In the genomic region with DNA sequence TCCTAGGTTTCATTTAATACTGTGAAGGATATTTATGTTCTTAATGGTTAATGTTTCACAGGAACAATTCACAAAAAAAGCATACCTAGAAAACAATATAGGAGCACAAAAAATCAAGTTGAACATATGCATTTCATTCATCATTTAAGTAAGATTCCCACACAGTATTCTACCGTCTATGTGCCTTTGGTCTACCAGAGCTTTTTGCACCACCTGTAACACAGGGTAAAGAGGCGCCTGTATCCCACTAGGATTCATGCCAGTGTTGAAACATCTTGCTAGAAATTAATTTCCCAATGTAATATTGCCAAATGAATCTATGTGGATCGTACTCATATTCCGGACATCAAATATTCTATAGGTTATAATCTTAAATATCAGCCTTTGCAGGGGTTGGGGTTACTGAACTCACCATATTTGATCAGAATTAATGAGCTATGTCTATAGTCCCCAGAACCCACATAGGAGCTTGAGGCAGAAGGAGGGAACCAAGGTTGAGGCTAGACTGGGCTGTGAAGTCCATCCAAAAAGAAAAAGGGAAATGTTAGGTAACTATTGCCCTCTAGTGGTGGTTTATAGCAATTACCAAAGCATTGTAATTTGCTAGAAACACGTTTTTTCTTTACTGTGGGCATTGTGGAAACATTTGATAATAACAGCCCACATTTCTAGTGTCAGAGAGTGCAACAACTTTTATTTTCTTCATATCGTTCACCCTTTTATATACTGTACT, we compare ENCODE assay signal across 8 mouse cellular contexts.
A peak's percentile ranks its signal among the peaks of the same experiment; 100 is the strongest.
DNase-seq lines count a peak whose midpoint lies in the region; ATAC-seq and TF ChIP-seq lines count a peak whose summit lies in the region.

No protein-coding gene starts in this region.

- H3K9ac ChIP-seq in heart, adult 2 months (ENCODE audit: low read depth, low read length) = no peak overlapping the region
- H3K9ac ChIP-seq in forebrain, embryonic 14.5 days (ENCODE audit: low read length) = no peak overlapping the region
- no peak overlapping the region for H3K9ac ChIP-seq in neural tube, embryonic 12.5 days

- no peak for DNase-seq in heart, adult 2 months
- no peak for DNase-seq in heart, embryonic 10.5 days (ENCODE audit: low spot score)
- DNase-seq in spleen, adult 2 months (ENCODE audit: low read depth in 1 of 2, low spot score in 2 of 2) = no peak
- DNase-seq in spleen, adult 18-20 months = no peak
- peak; percentile 80 for DNase-seq in forebrain, embryonic 14.5 days (ENCODE audit: low spot score)
- no peak for DNase-seq in urinary bladder, adult 2 months (ENCODE audit: low spot score)

- H3K9me3 ChIP-seq in heart, embryonic 10.5 days = no peaks in the 10 kb centered on the region
- H3K9me3 ChIP-seq in forebrain, embryonic 14.5 days (replicated peaks; ENCODE audit: control insufficient read depth, low read length) = no peaks in the 10 kb centered on the region
- H3K9me3 ChIP-seq in neural tube, embryonic 12.5 days = no peaks in the 10 kb centered on the region

- no peak overlapping the region for H3K27ac ChIP-seq in heart, adult 2 months
- no peak overlapping the region for H3K27ac ChIP-seq in heart, embryonic 10.5 days
- no peak overlapping the region for H3K27ac ChIP-seq in spleen, adult 2 months (ENCODE audit: insufficient read depth, low read length)
- no peak overlapping the region for H3K27ac ChIP-seq in forebrain, embryonic 14.5 days (ENCODE audit: low read depth, low read length)
- no peak overlapping the region for H3K27ac ChIP-seq in neural tube, embryonic 12.5 days

- no peaks in the 10 kb centered on the region for H3K36me3 ChIP-seq in heart, adult 2 months (ENCODE audit: control insufficient read depth, insufficient read depth, low read length)
- H3K36me3 ChIP-seq in heart, embryonic 10.5 days = no peaks in the 10 kb centered on the region
- H3K36me3 ChIP-seq in spleen, adult 2 months (ENCODE audit: control insufficient read depth, insufficient read depth, low read length) = no peaks in the 10 kb centered on the region
- H3K36me3 ChIP-seq in forebrain, embryonic 14.5 days (ENCODE audit: control insufficient read depth, insufficient read depth, low read length) = no peaks in the 10 kb centered on the region
- no peaks in the 10 kb centered on the region for H3K36me3 ChIP-seq in neural tube, embryonic 12.5 days

- WGBS in heart, adult 2 months = 53% methylated on average over 6 of the region's 6 CpGs
- WGBS in heart, embryonic 10.5 days = 53% methylated on average over 6 of the region's 6 CpGs
- WGBS in spleen, adult 2 months = 60% methylated on average over 6 of the region's 6 CpGs
- WGBS in forebrain, embryonic 14.5 days = 53% methylated on average over 6 of the region's 6 CpGs
- 57% methylated on average over 6 of the region's 6 CpGs for WGBS in neural tube, embryonic 12.5 days

- no peak for TF ChIP-seq POLR2A in heart, adult 2 months (IDR thresholded peaks at IDR 0.05; ENCODE audit: insufficient read depth, low read depth, low read length)
- TF ChIP-seq POLR2A in spleen, adult 2 months (IDR thresholded peaks at IDR 0.05; ENCODE audit: low read depth, low read length) = no peak

- no peaks in the 10 kb centered on the region for H3K27me3 ChIP-seq in heart, adult 2 months (ENCODE audit: control insufficient read depth, insufficient read depth, low read length)
- H3K27me3 ChIP-seq in heart, embryonic 10.5 days (ENCODE audit: insufficient read depth, poor library complexity, severe bottlenecking) = no peaks in the 10 kb centered on the region
- H3K27me3 ChIP-seq in spleen, adult 2 months (ENCODE audit: control insufficient read depth, insufficient read depth, low read length) = no peaks in the 10 kb centered on the region
- no peaks in the 10 kb centered on the region for H3K27me3 ChIP-seq in forebrain, embryonic 14.5 days (replicated peaks; ENCODE audit: control insufficient read depth, insufficient read depth, low read length)
- no peaks in the 10 kb centered on the region for H3K27me3 ChIP-seq in neural tube, embryonic 12.5 days (replicated peaks)

- intact Hi-C loops in heart, adult 2 months (cut with DNase I) = loop anchor here (1.0 to 5.0 kb wide), 2 partner anchors 543 to 630 kb away; no protein-coding TSS in a partner anchor

- H3K4me1 ChIP-seq in heart, adult 2 months (ENCODE audit: control insufficient read depth, insufficient read depth, low read length) = no peaks in the 10 kb centered on the region
- H3K4me1 ChIP-seq in heart, embryonic 10.5 days = no peaks in the 10 kb centered on the region
- no peaks in the 10 kb centered on the region for H3K4me1 ChIP-seq in spleen, adult 2 months (ENCODE audit: control insufficient read depth, insufficient read depth, insufficient read length)
- no peaks in the 10 kb centered on the region for H3K4me1 ChIP-seq in forebrain, embryonic 14.5 days (ENCODE audit: control insufficient read depth, insufficient read depth, low read length)
- H3K4me1 ChIP-seq in neural tube, embryonic 12.5 days = no peaks in the 10 kb centered on the region

- no peak for TF ChIP-seq EP300 in heart, adult 2 months (IDR thresholded peaks at IDR 0.05; ENCODE audit: insufficient read depth, low read depth, low read length)

- H3K4me3 ChIP-seq in heart, adult 2 months = no peak overlapping the region
- no peak overlapping the region for H3K4me3 ChIP-seq in heart, embryonic 10.5 days
- H3K4me3 ChIP-seq in spleen, adult 2 months (ENCODE audit: extremely low read depth, insufficient read depth, insufficient read length) = no peak overlapping the region
- no peak overlapping the region for H3K4me3 ChIP-seq in forebrain, embryonic 14.5 days (ENCODE audit: low read depth, low read length)
- H3K4me3 ChIP-seq in neural tube, embryonic 12.5 days = no peak overlapping the region

- TF ChIP-seq CTCF in heart, adult 2 months (IDR thresholded peaks at IDR 0.05) = peak; percentile 80
- TF ChIP-seq CTCF in spleen, adult 2 months (IDR thresholded peaks at IDR 0.05; ENCODE audit: extremely low read depth, insufficient read depth, insufficient read length, insufficient replicate concordance) = peak; percentile 25; the same call in 1 of the 2 replicates

- peak; percentile 80 for ATAC-seq in forebrain, embryonic 14.5 days
- ATAC-seq in neural tube, embryonic 12.5 days (ENCODE audit: low FRiP score, low read depth) = peak; percentile 82; the same call in 1 of the 2 replicates
- ATAC-seq in inflammation-experienced regulatory T-cells, adult 6 months = no peak

- no peaks in the 10 kb centered on the region for H3K79me2 ChIP-seq in heart, adult 2 months (replicated peaks; ENCODE audit: control insufficient read depth, insufficient read depth, low read length)

- H3K4me2 ChIP-seq in forebrain, embryonic 14.5 days (ENCODE audit: low read length) = no peak overlapping the region
- H3K4me2 ChIP-seq in neural tube, embryonic 12.5 days (replicated peaks) = no peak overlapping the region
